Mouse (Mus musculus) left cerebral cortex, adult 18-20 months (tissue): ENCODE measurements around the gene Prkce. TPM values are rescaled to one million over a fixed set of nuclear protein-coding genes. Genes with fewer than 3 reads are reported as not detected.

Experiments
- DNase-seq, 2 experiments: peaks; one replicate each; pipeline ENCODE4 v3.0.0; 2021 to 2022; ENCODE audit warnings: low spot score in 2 of 2, mixed read lengths in 1 of 2
- total RNA-seq, 2 experiments: library from RNA; stranded (reverse); gene quantifications; 2 replicates each; pipeline ENCODE4 v1.2.3; 2021

Gene Prkce
- total RNA-seq, 2 experiments from 2014 or later = 270 to 276 TPM

DNA sequence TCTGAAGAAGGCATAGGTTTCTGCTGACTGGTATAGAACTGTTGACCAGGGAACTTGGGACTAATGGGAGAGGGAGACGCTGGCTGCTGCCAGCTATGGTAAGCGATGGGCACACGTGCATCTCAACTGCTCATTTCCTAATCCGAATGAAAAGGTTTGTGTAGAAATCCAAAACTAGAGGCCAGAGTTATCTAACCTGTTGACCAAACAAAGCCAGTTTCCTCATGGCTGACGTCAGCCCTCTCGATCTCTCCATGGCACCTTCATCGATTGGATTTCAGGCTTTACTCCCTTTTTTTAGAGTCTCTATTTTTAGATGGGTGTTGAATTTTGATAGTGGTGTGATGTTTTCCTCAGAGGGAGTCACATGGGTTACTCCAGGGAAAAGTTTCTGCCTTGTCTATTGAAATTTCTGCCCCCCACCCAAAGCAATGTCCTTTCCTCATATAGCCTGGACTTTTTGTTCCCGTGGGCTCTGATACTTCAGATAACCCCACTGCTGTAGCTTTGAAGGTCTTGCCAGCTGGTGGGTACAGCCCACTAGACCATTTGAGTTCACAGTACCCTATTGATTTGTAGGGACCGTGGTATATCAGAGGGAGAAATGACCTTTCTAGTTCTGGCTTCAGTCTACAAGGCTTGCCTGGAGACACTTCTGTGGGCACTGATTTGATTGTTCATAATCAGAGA is 335.8 kb downstream of the Prkce start:
- DNase-seq = no peak

DNA sequence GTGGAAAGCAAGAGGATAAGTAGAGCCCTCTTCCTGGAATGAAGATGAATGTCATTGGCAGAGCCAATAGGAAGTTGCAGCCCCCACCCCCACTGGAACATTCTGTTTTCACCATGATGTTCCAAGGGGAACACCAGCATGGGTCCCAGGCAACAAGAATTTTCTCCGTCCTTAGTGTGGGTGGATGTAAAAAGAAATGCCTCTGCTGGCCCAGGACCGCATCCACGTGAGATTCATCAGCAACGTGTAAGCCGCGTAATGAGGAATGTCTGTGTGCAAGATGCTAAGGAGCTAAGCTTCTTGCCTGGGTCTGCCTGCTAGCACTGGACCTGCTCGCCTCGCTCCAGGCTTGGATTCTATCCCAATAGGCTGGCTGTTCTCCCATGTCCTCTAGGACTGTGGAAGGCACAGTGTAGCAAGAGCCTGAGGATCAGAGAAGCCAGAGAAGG is 337.6 kb downstream of the Prkce start, which contains the start of gene Gm10309:
TSS of gene Gm10309 (minus strand) at position 50 of the 449 bp plus-strand sequence.
- DNase-seq = peak; percentile 22 to 23

DNA sequence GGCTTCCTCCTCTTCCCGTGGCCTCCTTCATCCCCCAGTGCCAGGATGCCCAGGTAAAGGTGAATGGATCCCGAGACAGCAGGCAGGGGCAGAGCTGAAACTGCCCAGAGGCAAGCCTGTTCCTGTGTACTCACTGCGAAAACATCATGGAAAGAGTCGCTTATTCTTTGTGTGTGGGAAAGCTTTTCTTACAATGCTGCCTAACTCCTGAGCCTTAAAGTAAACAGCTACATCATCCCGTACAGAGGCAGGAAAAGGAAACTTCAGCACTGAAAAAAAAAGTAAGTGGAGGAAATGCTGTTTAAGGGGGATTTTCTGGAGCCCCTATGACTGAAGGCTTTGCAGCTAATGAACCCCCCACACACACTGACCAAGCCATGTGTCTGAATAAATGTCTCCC is 339.3 kb downstream of the Prkce start:
- DNase-seq = no peak

DNA sequence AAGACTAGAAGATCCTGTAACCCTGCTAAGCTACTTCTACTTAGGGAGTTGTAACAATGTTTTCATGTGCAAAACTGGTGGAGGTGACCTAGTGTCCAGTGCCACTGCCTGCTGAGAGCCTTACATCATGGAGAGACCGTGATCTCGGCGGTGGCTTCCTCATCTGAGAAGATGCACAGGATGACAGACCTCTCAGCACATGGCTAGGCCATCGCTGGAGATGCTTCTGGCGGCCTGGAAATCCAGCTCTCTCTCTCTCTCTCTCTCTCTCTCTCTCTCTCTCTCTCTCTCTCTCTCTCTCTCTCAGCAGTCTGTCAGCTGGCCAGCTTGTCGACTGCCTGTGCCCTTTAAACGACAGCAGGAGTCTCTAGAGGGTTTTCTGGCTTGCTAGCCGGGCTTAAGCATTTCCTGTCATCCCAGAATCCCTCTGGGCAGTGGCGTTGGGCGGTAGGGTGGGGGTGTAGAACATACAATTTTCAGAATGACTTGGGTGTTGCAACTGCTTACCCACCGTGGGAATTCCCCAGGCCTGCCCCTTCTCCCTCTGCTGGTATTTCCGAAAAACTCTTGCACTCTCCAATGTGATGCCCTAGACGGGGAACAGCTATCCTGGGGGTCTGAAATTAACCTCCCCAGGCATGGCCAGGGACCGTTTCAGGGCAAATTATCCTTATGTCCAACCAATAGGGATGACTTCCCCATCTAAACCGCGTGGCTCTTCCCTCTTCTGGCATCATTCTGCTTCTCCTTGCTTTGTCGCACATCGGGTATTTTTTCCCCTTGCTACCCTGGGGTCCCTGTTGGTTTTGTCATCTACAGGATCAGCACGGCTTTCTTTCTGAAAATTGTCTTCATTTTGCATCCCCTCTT is 340.0 kb downstream of the Prkce start:
- DNase-seq = no peak

DNA sequence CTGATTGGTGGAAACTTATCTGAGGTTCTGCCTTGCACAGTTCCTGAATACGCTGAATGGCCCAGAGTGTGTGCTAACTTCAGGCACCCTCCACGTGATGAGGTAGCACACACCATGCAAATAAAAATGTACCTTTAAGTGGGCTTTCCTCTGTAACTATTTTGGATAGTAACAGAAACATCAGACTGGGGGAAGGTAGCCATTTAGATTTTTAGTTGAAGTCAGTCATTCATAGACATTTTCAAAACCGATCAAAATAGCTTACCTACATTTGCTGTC is 340.6 kb downstream of the Prkce start:
- DNase-seq = no peak

DNA sequence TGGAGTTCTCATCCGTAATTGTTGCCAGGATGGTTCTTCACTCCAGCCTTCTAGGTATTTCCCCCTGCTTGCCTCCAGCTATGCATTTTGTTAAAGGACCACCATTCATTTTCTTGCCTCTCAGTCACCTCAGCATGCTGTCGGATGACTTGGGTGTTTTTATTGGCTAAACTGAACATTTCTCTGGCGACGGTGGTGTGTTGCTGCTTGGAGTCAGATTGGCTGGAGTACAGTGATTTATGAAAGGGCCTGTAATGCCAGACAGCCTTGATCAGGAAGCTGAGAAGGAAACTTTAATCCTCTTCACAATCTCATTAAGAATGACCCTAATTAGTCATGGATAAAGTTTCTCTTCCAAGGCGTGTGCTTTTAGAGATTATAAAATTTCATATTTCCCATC is 342.3 kb downstream of the Prkce start:
- no peak for DNase-seq

DNA sequence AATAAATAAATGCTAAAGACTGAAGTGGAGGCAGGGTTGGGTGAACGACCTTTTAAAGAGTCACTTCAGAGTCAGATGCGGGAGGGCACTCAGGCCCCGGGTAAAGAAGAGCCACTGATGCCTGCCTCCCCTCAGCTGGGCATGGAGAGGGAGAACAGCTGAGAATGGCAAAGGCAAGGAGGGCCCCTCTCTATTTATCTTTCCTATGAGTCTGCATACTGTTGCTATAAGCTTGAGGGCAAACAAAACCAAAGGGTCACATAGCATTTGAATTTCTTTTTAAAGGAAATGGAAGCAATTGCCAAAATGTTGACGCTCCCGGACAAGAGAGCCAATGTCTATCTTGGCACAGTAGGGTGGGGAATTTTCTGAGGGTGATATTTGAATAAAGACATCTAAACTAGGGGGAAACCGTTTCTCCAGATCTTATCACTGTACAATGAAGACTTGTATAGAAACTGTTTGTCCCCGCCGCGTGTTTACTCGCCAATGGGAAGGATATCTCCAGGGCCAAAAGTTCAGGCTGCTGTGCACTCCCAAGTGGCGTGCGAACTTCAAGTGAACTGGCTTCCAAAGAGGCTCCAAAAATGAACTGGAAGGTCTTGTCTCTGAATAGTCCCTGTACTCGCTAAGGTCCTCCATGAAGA is 347.5 kb downstream of the Prkce start:
- DNase-seq = no peak

DNA sequence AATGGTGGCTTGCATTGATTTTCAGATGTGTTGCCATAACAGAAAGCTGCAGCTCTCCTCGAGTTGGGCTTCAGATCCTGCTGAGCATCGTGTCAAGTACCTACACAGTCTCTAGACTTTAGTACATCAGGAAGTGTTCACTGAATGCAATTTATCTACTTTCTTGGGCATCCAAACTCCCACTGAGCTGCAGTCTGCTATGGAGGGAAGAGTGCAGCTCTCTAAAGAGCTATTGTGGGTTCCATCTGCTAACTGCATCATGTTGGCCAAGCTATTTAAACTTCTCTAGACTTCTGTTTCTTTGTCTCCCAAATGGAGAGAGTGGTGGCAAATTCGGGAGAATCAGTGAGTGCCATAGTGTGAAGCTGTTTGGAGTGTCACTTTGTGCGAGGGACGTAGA is 349.0 kb downstream of the Prkce start:
- no peak for DNase-seq

DNA sequence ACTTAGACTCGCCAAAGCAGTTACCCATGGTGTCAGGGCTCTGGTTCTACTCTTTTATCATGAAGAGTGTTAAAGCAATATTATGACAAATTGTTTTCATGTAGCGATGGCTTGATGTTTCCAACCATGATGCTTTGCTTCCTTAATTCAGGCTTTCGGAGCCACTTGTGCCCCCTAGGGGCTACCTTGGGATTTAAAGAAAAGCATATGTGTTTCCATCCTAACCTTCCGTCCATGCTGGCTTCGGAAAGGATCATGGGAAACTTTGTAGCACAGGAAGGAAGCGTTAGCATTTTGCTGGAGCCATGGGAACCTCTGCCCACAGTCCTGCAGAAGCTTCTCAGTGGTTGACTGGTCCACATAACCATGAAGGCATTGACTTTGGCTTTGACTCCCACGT is 351.0 kb downstream of the Prkce start:
- DNase-seq = no peak

DNA sequence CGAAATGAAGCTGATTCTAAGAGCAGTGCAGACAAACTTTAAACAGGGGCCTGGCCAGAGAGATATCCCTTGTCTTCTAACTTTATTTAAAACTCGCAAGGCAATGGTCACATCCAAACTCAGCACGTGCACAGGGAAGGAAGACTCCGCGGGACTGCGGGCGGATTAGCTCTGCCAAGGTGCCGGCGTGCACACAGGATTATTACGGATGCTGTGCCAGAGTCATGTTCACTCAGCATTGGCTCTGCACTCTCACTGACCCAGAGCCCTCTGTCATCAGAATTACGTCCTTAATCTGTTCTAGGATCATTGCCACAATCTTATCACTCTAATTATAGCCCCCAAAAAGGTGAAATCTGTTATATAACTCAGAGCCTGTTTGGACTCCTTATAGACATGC is 353.7 kb downstream of the Prkce start:
- DNase-seq = no peak

DNA sequence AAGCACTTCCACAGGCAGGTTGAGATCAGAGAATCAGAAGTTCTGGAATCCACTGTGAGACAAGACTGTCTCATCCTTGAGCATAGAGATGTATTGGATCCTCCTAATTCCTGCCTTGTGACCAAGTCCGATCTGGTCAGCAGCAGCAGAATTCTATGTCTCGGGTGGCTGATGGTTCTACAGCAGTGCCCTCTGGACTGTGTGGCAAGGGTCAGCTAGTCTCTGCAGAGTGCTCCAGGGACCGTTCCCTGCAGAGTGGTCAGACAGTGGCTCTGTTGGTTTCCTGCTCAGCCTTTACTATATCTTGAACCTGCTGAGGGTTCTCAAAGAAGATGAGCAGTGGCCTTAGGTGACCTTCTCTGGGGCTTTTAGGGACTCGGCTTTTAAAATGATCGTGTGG is 355.1 kb downstream of the Prkce start:
- DNase-seq = no peak

DNA sequence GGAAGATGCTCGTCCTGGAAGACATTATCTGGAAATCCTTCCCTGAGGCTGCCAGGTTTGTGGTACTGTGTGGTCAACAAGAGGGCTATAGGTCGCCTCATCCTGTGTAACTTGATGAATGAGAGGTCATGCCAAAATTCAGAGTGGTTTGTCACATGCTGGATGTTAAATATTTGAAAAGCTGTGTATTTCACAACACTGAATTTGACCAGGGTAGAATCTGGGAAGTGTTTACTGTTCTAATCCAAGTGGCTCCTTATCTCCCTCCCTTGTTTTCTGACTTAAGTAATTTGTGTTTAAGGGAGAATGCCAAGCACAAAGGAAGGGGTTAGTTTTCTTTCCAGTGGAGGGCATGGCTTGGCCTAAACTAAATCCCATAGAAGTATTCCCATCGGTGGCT is 355.8 kb downstream of the Prkce start:
- DNase-seq = no peak

DNA sequence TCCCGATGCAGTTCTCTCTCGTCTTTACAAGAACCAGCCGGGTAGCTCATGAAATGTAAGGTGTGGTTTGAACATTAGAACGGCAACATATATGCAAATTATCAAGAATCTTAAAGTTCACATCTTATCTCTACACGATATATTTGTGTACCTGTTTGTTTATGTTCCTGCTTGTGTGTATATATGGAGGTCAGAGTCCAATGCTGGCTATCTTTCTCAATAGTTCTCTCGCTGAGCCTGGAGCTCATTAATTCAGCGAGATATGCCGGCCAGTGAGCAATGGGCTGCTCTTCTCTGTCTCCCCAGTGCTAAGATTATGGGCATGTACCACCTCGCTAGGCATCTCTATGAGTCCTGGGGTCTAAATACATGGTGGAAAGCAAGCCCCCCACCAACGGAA is 356.3 kb downstream of the Prkce start:
- no peak for DNase-seq

DNA sequence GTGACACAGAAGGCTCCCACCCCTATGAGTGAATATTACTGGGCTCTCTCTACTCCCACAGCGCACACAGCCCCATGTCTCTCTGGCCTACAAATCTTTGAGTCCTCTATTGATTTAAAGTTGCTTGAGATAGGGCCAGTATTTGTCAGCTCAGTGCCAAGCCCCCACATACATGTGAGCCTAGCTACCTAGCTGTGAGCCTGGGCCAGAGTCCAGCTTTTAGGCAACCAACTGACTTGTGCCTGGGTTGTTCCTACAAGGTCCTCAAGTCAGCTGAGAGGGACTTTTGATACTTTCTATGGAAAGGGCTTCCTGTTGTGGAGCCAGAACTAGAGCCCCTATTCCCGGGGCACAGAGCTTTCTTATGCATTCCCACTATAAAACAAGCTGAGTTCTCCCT is 357.5 kb downstream of the Prkce start:
- DNase-seq = no peak

DNA sequence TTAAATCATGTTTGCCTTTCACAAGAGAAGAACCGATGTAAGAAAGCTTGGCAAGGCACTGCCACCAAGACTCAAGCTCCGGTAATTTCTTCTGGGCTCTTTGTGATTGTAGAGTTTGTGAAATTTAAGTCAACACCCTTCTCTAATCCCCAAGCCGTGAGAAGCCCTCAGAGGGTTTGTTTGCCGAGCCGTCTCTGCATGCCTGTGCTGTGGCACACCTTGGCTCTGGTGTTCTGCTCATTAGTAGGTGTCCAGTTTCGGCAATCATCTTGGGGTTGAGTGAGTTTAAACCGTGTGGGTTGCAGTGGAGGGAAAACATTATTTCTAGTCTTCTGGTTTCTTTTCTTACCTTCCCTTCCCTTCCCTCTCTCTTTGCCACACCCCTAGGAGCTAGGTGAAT is 358.4 kb downstream of the Prkce start:
- no peak for DNase-seq

DNA sequence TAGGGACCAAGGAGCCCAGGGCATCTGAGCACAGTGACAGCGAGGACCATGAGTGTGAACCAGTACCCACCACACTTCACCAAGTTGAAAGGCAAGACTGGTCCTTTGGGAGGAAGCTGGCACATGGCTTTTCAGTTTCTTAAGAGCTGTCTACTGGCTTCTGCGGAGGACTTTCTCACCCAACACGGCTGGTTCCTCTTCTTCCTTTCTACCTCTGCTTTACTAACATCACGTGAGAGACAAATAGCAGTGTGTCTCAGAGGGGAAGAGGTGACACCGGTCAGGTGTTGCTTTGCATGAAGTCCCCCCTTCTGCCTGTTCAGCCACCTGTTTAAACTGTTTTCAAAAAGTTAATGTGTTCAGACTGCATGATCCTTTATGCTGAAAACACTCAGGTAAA is 359.7 kb downstream of the Prkce start:
- DNase-seq = no peak

DNA sequence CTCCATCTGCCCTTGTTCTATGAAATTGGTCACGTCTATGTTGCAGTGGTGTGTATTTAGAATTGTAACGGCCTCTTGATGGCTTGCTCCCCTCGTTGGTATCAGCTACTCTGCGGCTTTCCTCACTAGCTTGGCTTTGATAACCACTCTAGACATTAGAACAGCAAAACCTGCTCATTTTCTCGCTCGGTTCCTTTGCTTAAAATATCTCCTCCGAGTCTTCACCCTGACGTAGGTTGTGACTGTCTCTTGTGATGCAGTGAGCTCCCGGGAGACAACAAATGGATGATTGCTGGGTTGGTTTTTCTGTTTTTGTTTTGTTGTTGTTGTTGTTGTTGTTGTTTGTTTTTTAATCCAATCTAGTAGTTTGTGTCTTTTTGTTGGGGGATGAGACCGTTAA is 361.4 kb downstream of the Prkce start:
- no peak for DNase-seq

DNA sequence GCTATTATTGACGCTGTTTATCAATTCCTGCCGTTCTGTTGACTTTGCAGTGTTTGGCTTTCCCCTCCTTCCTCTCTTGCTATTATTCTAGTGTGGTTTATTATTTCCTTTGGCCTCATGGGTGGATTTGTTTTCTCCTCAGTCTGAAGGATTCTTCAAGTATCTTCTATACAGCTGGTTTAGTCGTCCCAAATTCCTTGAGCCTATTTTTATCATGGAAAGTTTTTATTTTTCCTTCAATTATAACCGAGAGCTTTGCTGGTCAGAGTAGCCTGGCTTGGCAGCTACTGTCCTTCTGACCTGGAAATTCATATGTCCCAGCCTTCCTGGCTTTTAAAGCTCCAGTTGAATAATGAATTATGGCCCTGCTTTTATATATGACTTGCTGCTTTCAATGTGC is 361.8 kb downstream of the Prkce start:
- DNase-seq = no peak

DNA sequence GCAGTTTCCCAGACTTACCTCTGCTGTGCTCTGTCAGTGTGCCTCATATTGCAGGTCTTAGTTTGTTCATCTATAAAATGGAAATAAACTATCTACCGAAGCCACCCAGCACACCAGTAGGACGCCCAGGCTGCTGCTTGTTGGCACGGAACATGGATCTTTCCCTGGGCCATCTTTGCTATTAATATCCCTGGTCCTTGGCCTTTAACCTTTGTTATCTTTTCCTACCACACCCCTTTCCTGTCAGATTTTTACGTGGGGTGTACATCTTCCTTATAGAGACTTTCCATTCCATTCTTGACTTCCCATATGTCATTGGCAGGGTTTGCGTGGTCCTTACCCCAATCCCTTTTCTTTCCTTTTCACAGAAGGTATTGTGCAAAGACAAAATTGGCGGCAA is 363.6 kb downstream of the Prkce start:
- no peak for DNase-seq

DNA sequence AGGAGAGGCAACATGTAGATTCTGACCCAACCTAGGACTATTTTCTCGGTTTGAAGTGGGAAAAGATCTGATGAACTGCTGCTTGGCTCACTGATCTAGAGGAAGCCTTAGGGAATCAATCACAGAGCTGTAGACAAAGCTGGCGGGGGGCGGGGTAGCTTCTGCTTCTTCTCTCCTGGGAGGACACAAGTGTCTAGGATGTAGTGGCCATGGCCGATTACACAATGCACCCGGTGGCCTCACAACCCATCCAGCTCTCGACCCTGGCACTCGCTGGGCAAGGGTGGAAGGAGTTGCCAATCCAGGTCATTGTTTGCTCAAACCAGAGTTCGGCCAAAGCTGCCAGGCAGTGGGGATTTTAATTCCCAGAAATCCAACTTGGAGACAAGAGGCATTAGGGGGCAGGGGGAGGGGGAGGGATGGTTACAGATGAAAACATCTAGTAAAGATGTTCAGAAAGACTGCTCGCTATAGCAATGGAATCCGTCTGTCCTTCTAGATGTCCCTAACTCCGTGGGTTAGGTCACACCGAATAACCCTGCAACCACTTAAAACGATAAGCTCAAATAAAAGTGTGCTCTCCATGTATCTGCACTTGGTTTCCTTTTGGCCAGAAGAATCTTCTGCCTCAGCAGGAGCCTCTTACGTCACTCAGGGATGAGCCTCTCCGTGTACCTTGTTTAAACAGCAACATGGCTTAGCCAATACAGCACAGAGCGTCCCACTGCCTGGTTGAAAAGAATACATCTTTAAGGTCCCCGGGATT is 365.4 kb downstream of the Prkce start:
- no peak for DNase-seq

DNA sequence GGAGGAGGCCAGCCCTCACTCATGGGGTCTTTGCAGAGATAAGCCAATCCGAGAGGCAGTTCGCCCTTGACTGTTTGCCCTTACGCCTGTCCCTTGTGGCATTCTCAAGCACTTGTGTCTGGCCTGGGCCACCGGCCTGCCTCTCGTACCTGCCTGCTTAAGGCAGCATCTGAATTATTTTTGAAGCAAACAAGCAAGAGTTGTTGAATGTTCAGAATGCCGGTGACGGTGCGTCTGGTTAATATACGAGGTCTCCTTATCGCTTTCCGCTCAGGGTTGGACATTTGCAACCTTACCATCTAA is 365.9 kb downstream of the Prkce start:
- no peak for DNase-seq

DNA sequence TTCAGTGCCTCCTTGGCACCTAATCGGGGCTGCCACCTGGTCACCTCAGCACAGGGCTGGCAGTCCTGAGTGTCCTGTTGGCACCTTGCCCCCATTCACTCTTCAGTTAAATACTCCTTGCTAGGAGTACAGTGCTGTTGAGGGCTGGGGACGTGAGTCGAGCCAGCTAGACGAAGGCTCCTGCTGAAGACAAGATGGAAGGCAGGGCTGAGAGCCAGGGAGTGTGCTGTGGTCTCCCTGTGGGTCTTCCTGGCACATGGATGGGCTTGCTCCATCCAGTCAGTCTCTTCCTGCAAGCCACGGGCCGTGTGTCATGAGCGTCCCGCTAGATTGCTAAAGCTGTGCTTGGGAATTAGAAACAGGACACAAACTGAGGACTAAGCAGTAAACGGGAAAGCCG is 367.5 kb downstream of the Prkce start:
- DNase-seq = no peak
